Mouse (Mus musculus) liver, postnatal 0 days (tissue): ENCODE results near the gene Vnn3.

Source experiments
- CTCF ChIP-seq: sonication (generic); IDR thresholded peaks from 2 replicates; pipeline ENCODE4 v1.5.1; 2016; ENCODE audit warnings: antibody characterized with exemption, low read depth
- EP300 ChIP-seq: IDR thresholded peaks from 2 replicates; pipeline ENCODE4 v1.6.1; 2016; ENCODE audit warnings: antibody characterized with exemption, low read depth, mild to moderate bottlenecking

- TF ChIP-seq CTCF: no peak
- TF ChIP-seq EP300: no peak
These were observed 14.1 kb upstream of the Vnn3 start for GRCm38 (mm10) chr10:23837115-23837514.
